Mouse (Mus musculus): ENCODE measurements around the gene Pgghg.

Pgghg gene

DNA sequence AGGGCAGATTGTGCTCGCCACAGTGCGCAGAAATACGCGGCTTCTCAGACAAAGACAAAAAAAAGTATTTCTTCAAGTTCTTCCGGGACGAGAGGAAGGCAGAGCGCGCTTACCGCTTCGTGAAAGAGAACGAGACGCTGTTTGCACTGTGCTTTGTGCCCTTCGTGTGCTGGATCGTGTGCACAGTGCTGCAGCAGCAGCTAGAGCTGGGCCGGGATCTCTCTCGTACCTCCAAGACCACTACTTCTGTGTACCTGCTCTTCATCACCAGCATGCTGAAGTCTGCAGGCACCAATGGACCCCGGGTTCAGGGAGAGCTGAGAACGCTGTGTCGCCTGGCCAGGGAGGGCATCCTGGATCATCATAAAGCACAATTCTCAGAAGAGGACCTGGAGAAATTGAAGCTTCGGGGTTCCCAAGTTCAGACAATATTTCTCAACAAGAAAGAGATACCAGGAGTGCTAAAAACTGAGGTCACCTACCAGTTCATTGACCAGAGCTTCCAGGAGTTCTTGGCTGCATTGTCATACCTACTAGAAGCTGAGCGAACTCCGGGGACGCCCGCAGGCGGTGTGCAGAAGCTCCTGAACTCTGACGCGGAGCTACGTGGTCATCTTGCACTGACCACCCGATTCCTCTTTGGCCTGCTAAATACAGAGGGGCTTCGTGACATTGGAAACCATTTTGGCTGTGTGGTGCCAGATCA, 18.0 kb upstream of the Pgghg start:
- DNase-seq (ENCODE audit: low spot score) = no peak

GRCm38 (mm10) chr7:140927181-140927580, 14.0 kb upstream of the Pgghg start:
- no peak for DNase-seq (ENCODE audit: low spot score)

DNA sequence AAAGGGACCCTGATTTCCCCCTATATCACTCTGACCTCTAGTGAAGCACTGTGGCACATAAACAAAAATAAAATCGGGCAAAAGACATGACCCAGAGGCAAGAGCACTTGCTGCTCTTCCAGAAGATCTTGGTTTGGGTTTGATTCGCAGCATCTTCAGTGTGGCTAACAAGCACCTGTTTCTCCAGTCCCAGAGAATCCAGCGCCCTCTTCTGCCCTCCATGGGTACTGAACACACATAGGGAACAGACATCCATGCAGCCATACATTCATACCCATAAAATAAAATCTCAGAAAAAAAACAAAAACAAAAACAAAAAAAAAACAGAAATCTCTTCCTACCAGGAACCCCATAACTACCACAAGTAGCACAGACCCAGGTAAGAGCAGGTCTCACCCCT, 2.8 kb upstream of the Pgghg start:
- DNase-seq (ENCODE audit: low spot score) = no peak

- no peak for DNase-seq (ENCODE audit: low spot score)
Observed at GRCm38 (mm10) chr7:140938896-140939295, 2.3 kb upstream of the Pgghg start.

GRCm38 (mm10) chr7:140939669-140940171, 1.5 kb upstream of the Pgghg start:
- DNase-seq (ENCODE audit: low spot score) = no peak

- DNase-seq (ENCODE audit: low spot score) = no peak
Observed at GRCm38 (mm10) chr7:140942341-140942740, 1.1 kb downstream of the Pgghg start.

DNA sequence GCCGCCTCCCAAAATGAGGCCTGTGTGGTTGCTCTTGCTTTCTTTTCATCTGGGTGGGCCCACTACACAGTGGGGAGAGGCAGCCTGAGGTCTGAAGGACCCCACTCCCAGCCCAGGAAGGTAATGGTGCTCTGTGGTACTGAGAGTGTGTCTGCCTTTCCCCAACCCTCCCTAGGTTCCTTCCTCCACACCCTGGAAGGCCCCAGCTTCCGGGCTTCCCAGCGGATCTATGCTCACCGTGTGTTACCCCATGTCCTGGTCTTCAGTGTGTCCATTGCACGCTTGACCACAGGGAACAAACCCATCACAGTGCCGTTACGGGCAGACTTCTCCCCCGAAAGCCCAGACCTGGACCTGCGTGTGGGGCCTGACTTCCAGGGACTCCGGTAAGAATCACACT, 1.6 kb downstream of the Pgghg start:
- no peak for DNase-seq (ENCODE audit: low spot score)

- no peak for DNase-seq (ENCODE audit: low spot score)
Observed at GRCm38 (mm10) chr7:140943356-140943755, 2.2 kb downstream of the Pgghg start.

- no peak for DNase-seq (ENCODE audit: low spot score)
Observed at GRCm38 (mm10) chr7:140944236-140944635, 3.0 kb downstream of the Pgghg start.

- DNase-seq (ENCODE audit: low spot score) = no peak
Observed at GRCm38 (mm10) chr7:140945247-140945646, 4.1 kb downstream of the Pgghg start.

DNA sequence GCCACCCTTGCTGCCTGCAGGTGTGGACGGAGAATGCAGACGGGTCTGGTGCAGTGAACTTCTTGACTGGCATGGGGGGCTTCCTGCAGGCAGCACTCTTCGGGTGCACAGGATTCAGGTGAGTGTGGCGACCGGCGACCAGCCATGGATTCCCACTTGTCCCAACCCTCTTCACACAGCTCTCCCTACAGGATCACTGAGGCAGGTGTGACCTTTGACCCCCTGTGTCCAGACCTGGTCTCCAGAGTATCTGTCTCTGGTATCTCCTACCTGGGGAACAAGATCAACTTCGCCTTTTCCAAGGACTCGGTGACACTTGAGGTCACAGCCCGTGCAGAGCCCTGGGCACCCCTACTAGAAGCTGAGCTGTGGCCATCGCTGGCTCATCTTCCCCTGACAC, 5.1 kb downstream of the Pgghg start:
- DNase-seq (ENCODE audit: low spot score) = no peak

DNA sequence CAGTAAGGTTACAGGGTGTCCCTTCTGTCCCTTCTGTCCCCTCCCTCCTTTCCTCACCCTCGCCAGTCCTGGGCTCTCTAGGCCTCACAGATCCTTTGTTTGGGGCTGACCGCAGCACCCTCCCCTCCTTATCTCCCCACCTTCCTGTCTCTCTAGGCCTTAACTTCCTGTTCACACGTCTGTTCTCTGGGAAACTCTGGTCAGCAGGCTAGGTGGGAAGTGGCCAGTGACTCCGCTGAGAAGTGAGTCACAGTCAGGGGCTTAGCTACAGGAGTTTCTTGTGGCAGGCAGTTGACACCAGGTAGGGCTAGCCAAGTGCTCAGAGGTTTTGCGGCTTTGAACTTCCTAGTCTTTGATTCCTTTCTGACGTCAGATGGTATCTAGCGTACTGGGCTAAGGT, 5.8 kb downstream of the Pgghg start:
- DNase-seq (ENCODE audit: low spot score) = no peak

GRCm38 (mm10) chr7:140948161-140948560, 7.0 kb downstream of the Pgghg start:
- DNase-seq (ENCODE audit: low spot score) = no peak

GRCm38 (mm10) chr7:140949255-140949654, 8.1 kb downstream of the Pgghg start:
- DNase-seq (ENCODE audit: low spot score) = no peak

- no peak for DNase-seq (ENCODE audit: low spot score)
Observed at GRCm38 (mm10) chr7:140949824-140950530, 8.8 kb downstream of the Pgghg start, which contains the start of gene Ifitm5. Ifitm5 (minus strand) TSS chr7:140950291.

DNA sequence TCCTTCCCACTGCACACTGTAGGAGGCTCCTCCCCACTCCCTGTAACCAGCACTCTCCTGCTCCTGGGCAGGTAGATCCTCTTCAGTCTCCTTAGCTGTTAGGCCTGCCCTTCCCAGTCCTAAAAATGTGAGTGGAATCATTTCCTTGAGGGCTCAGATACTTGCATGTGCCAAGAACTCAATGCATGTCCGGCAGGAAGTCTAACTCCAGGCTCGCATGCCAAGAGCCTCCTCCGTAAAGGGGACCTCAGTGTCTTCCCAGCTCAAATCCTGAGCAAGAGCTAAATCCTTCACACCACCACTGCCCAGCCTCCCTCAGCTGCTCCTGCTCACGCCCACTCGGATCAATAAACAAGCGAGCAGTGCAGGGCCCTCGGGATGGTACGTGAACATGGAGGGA, 9.9 kb downstream of the Pgghg start:
- DNase-seq (ENCODE audit: low spot score) = no peak

DNA sequence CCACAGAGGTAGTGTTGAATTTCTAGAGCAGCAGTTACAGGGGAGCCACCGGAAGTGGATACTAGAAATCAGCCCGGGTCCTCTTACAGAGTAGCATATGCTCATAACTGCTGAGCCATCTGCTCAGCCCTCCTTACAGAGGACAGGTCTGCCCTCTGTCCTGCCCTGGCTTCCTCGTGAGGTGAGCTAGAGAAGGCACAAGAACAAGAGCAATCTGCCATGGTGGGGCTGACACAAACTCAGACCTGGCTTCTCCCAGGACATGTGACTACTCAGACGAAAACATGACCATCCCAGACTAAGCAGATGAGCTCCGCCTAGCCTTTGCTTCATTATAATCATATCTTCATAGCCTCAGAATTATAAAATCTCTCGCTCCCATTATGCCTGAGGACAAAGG, 10.6 kb downstream of the Pgghg start:
- no peak for DNase-seq (ENCODE audit: low spot score)

DNA sequence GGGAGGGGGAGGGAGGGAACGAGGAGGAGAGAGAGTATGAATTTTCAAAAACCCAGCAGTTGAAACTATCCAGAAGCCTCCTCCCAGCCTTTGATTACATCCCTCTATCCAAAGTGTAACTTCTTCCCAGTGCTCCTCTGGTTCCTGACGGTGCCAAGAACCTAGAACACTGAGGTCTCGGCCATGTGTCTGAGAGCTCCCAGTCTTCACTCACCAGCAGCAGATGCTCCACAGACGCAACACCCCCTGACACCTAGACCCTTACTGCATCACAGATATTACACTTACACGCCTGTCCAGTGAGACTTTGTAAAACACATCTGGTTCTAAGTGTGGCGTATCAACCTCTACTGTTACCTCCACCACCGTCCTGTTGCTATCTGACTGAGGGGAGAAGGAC, 11.2 kb downstream of the Pgghg start:
- no peak for DNase-seq (ENCODE audit: low spot score)

- no peak for DNase-seq (ENCODE audit: low spot score)
Observed at GRCm38 (mm10) chr7:140953133-140953532, 11.9 kb downstream of the Pgghg start.

DNA sequence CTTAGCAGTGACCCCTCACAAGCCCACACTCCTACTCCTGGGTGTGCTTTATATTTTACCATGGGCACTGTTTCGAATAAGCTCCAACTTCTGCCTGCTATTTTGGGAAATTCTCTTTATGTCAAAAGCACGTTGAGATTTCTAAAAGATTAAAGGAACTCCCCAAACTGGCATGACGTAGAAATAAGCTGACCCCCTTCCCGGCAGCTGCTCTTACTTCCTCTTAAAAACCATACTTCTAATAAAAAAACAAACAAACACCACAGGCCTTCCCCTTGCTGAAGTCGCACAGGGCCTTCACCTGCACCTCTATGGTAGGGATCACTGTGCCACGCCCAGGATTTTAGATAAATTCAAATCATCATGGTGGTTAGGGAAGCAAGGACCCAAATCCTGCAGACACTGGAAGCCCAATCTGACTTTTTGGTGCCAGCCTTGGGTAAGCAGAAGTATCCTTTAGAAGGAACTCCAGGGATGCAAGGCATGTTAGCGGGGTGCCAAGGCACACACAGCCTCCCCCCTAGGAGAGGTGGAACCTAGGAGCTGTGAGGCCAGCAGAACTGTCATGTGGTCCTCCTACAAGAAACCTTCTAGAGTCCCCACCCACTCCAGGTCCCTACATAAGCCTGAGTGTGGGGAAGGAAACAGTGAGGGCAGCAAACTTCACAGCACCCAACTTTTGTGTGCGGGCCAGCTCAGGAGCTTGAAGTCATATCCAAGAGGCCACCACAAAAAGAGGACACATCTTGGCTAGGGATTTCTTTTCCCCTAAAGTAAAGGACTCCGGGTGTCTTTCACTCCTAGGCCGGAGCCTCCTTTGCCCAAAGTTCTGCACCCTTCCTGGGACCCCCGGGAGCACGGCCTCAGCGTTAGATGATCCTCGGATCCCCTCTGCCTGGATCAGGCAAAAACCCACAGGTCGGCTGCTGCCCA, 12.9 kb downstream of the Pgghg start:
- DNase-seq (ENCODE audit: low spot score) = no peak

- DNase-seq (ENCODE audit: low spot score) = no peak
Observed at GRCm38 (mm10) chr7:140954733-140955071, 13.5 kb downstream of the Pgghg start.

DNA sequence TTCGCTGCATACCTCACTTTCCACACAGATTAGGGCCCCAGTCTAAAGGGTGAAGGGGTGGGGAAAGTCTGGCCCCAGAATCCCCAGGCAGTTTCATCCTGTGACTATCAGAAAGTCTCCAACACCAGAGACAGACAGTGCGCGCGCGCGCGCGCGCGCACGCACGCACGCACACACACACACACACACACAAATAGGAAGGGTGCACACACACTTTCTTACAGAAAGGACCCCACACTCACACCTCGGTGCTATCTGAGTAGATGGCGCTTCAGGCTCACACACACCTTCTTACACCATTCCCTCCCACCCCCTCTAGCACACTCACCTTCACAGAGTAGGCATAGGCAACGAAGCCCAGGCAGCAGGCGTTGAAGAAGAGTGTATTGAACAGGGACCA, 14.2 kb downstream of the Pgghg start:
- DNase-seq (ENCODE audit: low spot score) = no peak

Measured in layer of hippocampus, adult 11-12 months (tissue).